In genomic region chr13:31468131-31468530, GRCm38 (mm10) we compare ENCODE assay signal across 14 mouse cellular contexts.
"Had no signal": no experiment of that assay in that cellular context is flagged by ENCODE, and none has a peak within 500 bp of the region (broad histone marks: within the 10 kb centered on the region; RNA-seq: fewer than 3 reads in every experiment).

No protein-coding gene starts in this region.

- H3K27me3 ChIP-seq: liver, embryonic 13.5 days; neural tube, embryonic 12.5 days; neural tube, embryonic 15.5 days had no signal

- H3K4me1 ChIP-seq: liver, embryonic 13.5 days; neural tube, embryonic 12.5 days; neural tube, embryonic 15.5 days had no signal

- DNase-seq: kidney, postnatal 25 days; layer of hippocampus, adult 9-11 months; liver, embryonic 13.5 days; lung, adult 2 months; lung, postnatal 14 days; lung, postnatal 4 days; midbrain, embryonic 14.5 days; thymus, adult 18-20 months; thymus, postnatal 4 days had no signal

- H3K4me2 ChIP-seq: liver, embryonic 13.5 days; midbrain, embryonic 11.5 days; neural tube, embryonic 12.5 days; neural tube, embryonic 15.5 days had no signal

- H3K36me3 ChIP-seq: liver, embryonic 13.5 days; neural tube, embryonic 12.5 days; neural tube, embryonic 15.5 days had no signal

- H3K9ac ChIP-seq: liver, embryonic 13.5 days; neural tube, embryonic 12.5 days; neural tube, embryonic 15.5 days had no signal

- H3K9me3 ChIP-seq: liver, embryonic 13.5 days; neural tube, embryonic 12.5 days; neural tube, embryonic 15.5 days had no signal

- H3K27ac ChIP-seq: kidney, postnatal 0 days; layer of hippocampus, adult 2 months; liver, embryonic 13.5 days; neural tube, embryonic 12.5 days; neural tube, embryonic 15.5 days had no signal

- H3K4me3 ChIP-seq: layer of hippocampus, adult 2 months; liver, embryonic 13.5 days; neural tube, embryonic 12.5 days; neural tube, embryonic 15.5 days had no signal
